Mouse (Mus musculus): ENCODE measurements at regions not wholly inside any gene's neighbourhood (a gene's known extent, or its start where the extent isn't known, plus 50 kb on each side); places are given as distances from the start of the nearest gene placed in this dataset.
A peak's percentile ranks its signal among the peaks of the same experiment; 100 is the strongest.
"Not testable (repeated sequence)": the region's sequence is repeated elsewhere in the genome, so short reads cannot be mapped to it uniquely, and the experiment has no call there.

GRCm38 (mm10) chr12:104637046-104638032 lies 114.4 kb downstream of the Dicer1 start:
- no peak for DNase-seq

- DNase-seq, result no peak
These were observed 115.3 kb downstream of the Dicer1 start for GRCm38 (mm10) chr12:104636474-104636873.

GRCm38 (mm10) chr12:104634818-104635217 lies 116.9 kb downstream of the Dicer1 start:
- DNase-seq, result no peak

GRCm38 (mm10) chr12:104630590-104630989 lies 121.2 kb downstream of the Dicer1 start:
- no peak for DNase-seq

- DNase-seq, result no peak
These were observed 122.3 kb downstream of the Dicer1 start for GRCm38 (mm10) chr12:104629449-104629848.

- DNase-seq, result no peak
These were observed 125.7 kb downstream of the Dicer1 start for GRCm38 (mm10) chr12:104626054-104626453.

GRCm38 (mm10) chr12:104623896-104624685 lies 127.7 kb downstream of the Dicer1 start:
- no peak for DNase-seq

- peak in 1 of 2 experiments; percentile 38 for DNase-seq
These were observed 134.5 kb downstream of the Dicer1 start for GRCm38 (mm10) chr12:104617111-104617725.

GRCm38 (mm10) chr12:104614240-104614639 lies 137.5 kb downstream of the Dicer1 start:
- no peak for DNase-seq

GRCm38 (mm10) chr12:104609767-104610166 lies 136.6 kb upstream of the Gsc start:
- peak in 1 of 2 experiments; percentile 8 for DNase-seq

- not testable (repeated sequence) for DNase-seq
These were observed 135.8 kb upstream of the Gsc start for GRCm38 (mm10) chr12:104608956-104609355.

GRCm38 (mm10) chr12:104607410-104607809 lies 134.3 kb upstream of the Gsc start:
- no peak for DNase-seq

- peak; percentile 9 to 50 for DNase-seq
These were observed 132.6 kb upstream of the Gsc start for GRCm38 (mm10) chr12:104605535-104606399.

GRCm38 (mm10) chr12:104598056-104598455 lies 124.9 kb upstream of the Gsc start:
- DNase-seq, result no peak

- DNase-seq, result peak; percentile 30 to 51
These were observed 120.5 kb upstream of the Gsc start for GRCm38 (mm10) chr12:104593526-104594155.

- no peak for DNase-seq
These were observed 119.8 kb upstream of the Gsc start for GRCm38 (mm10) chr12:104592791-104593525.

- no peak for DNase-seq
These were observed 118.4 kb upstream of the Gsc start for GRCm38 (mm10) chr12:104591571-104591970.

GRCm38 (mm10) chr12:104590291-104590690 lies 117.2 kb upstream of the Gsc start:
- no peak for DNase-seq

GRCm38 (mm10) chr12:104584408-104584807 lies 111.3 kb upstream of the Gsc start:
- DNase-seq, result no peak

- no peak for DNase-seq
These were observed 107.7 kb upstream of the Gsc start for GRCm38 (mm10) chr12:104580796-104581195.

GRCm38 (mm10) chr12:104567622-104568021 lies 94.5 kb upstream of the Gsc start:
- DNase-seq, result no peak

Data from kidney, postnatal 25 days (tissue).